ENCODE assay signal across 8 mouse cellular contexts in genomic region chr17:25184129-25184691, GRCm38 (mm10). TPM values are rescaled to one million over a fixed set of nuclear protein-coding genes. Genes with fewer than 3 reads are reported as not detected.
DNase-seq lines count a peak whose midpoint lies in the region; ATAC-seq and TF ChIP-seq lines count a peak whose summit lies in the region.

BC003965 (plus strand) TSS chr17:25184554.

- WGBS in forebrain, embryonic 16.5 days: under 1% methylated on average over 50 of the region's 50 CpGs
- WGBS in lung, embryonic 14.5 days: under 1% methylated on average over 50 of the region's 50 CpGs
- under 1% methylated on average over 50 of the region's 50 CpGs for WGBS in olfactory bulb, adult 2 months
- under 1% methylated on average over 50 of the region's 50 CpGs for WGBS in thymus, adult 2 months

- ATAC-seq in G1E (ENCODE audit: extremely low read depth, insufficient number of reproducible peaks, low FRiP score, poor library complexity, severe bottlenecking): peak; percentile 80
- peak; percentile 91 for ATAC-seq in forebrain, embryonic 16.5 days
- ATAC-seq in lung, embryonic 14.5 days (ENCODE audit: insufficient read depth): peak; percentile 80

- H3K27ac ChIP-seq in forebrain, embryonic 16.5 days (ENCODE audit: low read length): peak within 1 kb of the TSS; percentile 95
- H3K27ac ChIP-seq in layer of hippocampus, adult 2 months: peak within 1 kb of the TSS; percentile 97
- peak within 1 kb of the TSS; percentile 92 for H3K27ac ChIP-seq in lung, embryonic 14.5 days (ENCODE audit: low read depth)
- H3K27ac ChIP-seq in olfactory bulb, adult 2 months (ENCODE audit: insufficient read depth, low read depth, low read length): peak within 1 kb of the TSS; percentile 56
- peak within 1 kb of the TSS; percentile 84 for H3K27ac ChIP-seq in thymus, adult 2 months (ENCODE audit: control insufficient read depth, insufficient read depth, low read length)

- peaks cover 53% of the 10 kb centered on the region for H3K4me1 ChIP-seq in G1E (ENCODE audit: insufficient read depth, low read depth, low read length)
- H3K4me1 ChIP-seq in forebrain, embryonic 16.5 days (replicated peaks; ENCODE audit: control insufficient read depth, insufficient read depth, low read length): peaks cover 28% of the 10 kb centered on the region
- H3K4me1 ChIP-seq in lung, embryonic 14.5 days (ENCODE audit: insufficient read depth): peaks cover 4% of the 10 kb centered on the region; the same call in 1 of the 2 replicates
- peaks cover 5% of the 10 kb centered on the region for H3K4me1 ChIP-seq in olfactory bulb, adult 2 months (ENCODE audit: control insufficient read depth, insufficient read depth, low read length)
- H3K4me1 ChIP-seq in thymus, adult 2 months (replicated peaks; ENCODE audit: control insufficient read depth, insufficient read depth, low read length): peaks cover 22% of the 10 kb centered on the region

- peak within 1 kb of the TSS; percentile 100 for H3K4me2 ChIP-seq in forebrain, embryonic 16.5 days (ENCODE audit: low read length)
- peak within 1 kb of the TSS; percentile 95 for H3K4me2 ChIP-seq in lung, embryonic 14.5 days

- peak within 1 kb of the TSS; percentile 88 for H3K9ac ChIP-seq in forebrain, embryonic 16.5 days (replicated peaks; ENCODE audit: low read depth, low read length)
- peak within 1 kb of the TSS; percentile 89 for H3K9ac ChIP-seq in lung, embryonic 14.5 days

- intact Hi-C loops in heart, postnatal 36 days (cut with DNase I): loop anchor here (2.0 to 10.0 kb wide), 3 partner anchors 67 to 439 kb away; partner anchors contain the start of gene Telo2

- DNase-seq in G1E (ENCODE audit: low spot score): peak; percentile 83
- peak; percentile 97 to 99 for DNase-seq in cerebellum, adult 18-20 months
- peak; percentile 97 to 99 for DNase-seq in heart, postnatal 36 days
- DNase-seq in layer of hippocampus, adult 2 months (ENCODE audit: low spot score in 2 of 2): peak; percentile 98 to 100
- peak; percentile 100 for DNase-seq in lung, embryonic 14.5 days
- DNase-seq in thymus, adult 2 months: peak; percentile 96

- no peaks in the 10 kb centered on the region for H3K9me3 ChIP-seq in G1E (replicated peaks)
- no peaks in the 10 kb centered on the region for H3K9me3 ChIP-seq in forebrain, embryonic 16.5 days (ENCODE audit: control insufficient read depth, low read length)
- no peaks in the 10 kb centered on the region for H3K9me3 ChIP-seq in lung, embryonic 14.5 days (ENCODE audit: low read depth, low read length)

- no peak for TF ChIP-seq CTCF in G1E (IDR thresholded peaks at IDR 0.05; ENCODE audit: low read depth, low read length)
- no peak for TF ChIP-seq CTCF in layer of hippocampus, adult 2 months (conservative IDR thresholded peaks at IDR 0.05)
- TF ChIP-seq CTCF in lung, embryonic 14.5 days (IDR thresholded peaks at IDR 0.05; ENCODE audit: low read depth): no peak
- TF ChIP-seq CTCF in olfactory bulb, adult 2 months (IDR thresholded peaks at IDR 0.05; ENCODE audit: insufficient read depth, low read depth, low read length): no peak
- TF ChIP-seq CTCF in thymus, adult 2 months (IDR thresholded peaks at IDR 0.05; ENCODE audit: borderline replicate concordance, control insufficient read depth, extremely low read depth, insufficient read depth, low read length, poor library complexity): no peak

- peaks cover 28% of the 10 kb centered on the region for H3K36me3 ChIP-seq in G1E (replicated peaks)
- H3K36me3 ChIP-seq in forebrain, embryonic 16.5 days (ENCODE audit: control insufficient read depth, insufficient read depth): no peaks in the 10 kb centered on the region
- peaks cover 12% of the 10 kb centered on the region for H3K36me3 ChIP-seq in lung, embryonic 14.5 days (ENCODE audit: insufficient read depth)
- H3K36me3 ChIP-seq in thymus, adult 2 months (ENCODE audit: control insufficient read depth, insufficient read depth, low read length): no peaks in the 10 kb centered on the region

- peak; percentile 71 for TF ChIP-seq POLR2A in olfactory bulb, adult 2 months (IDR thresholded peaks at IDR 0.05; ENCODE audit: insufficient read depth, low read depth, low read length)
- peak; percentile 76 for TF ChIP-seq POLR2A in thymus, adult 2 months (IDR thresholded peaks at IDR 0.05; ENCODE audit: control insufficient read depth, extremely low read depth, insufficient read depth, low read length, poor library complexity)

- H3K27me3 ChIP-seq in G1E (ENCODE audit: insufficient read depth, low read length): peaks cover 8% of the 10 kb centered on the region
- H3K27me3 ChIP-seq in forebrain, embryonic 16.5 days (replicated peaks; ENCODE audit: control insufficient read depth, insufficient read depth, low read length): no peaks in the 10 kb centered on the region; the same call in 1 of the 2 replicates
- H3K27me3 ChIP-seq in lung, embryonic 14.5 days (ENCODE audit: insufficient read depth, low read length): no peaks in the 10 kb centered on the region
- H3K27me3 ChIP-seq in thymus, adult 2 months (ENCODE audit: control insufficient read depth, insufficient read depth, low read length): no peaks in the 10 kb centered on the region

- peak within 1 kb of the TSS; percentile 90 for H3K4me3 ChIP-seq in G1E (ENCODE audit: low read depth, low read length)
- H3K4me3 ChIP-seq in forebrain, embryonic 16.5 days (replicated peaks; ENCODE audit: low read length): peak within 1 kb of the TSS; percentile 96
- peak within 1 kb of the TSS; percentile 92 for H3K4me3 ChIP-seq in layer of hippocampus, adult 2 months
- H3K4me3 ChIP-seq in lung, embryonic 14.5 days (ENCODE audit: low read depth, low read length): peak within 1 kb of the TSS; percentile 96
- peak within 1 kb of the TSS; percentile 85 for H3K4me3 ChIP-seq in olfactory bulb, adult 2 months (ENCODE audit: insufficient read depth, low read depth, low read length)
- H3K4me3 ChIP-seq in thymus, adult 2 months (ENCODE audit: control insufficient read depth, insufficient read depth, low read length): peak within 1 kb of the TSS; percentile 70

RNA-seq across cellular contexts. Expression of gene BC003965, which starts in this region (rescaled TPM):
- total RNA-seq in G1E (2014; fragmentation: Nextera tagmentation) (10.5 and 15.7 TPM in 2 replicates), G1E (2017) (12.1 and 13.9 TPM in 2 replicates)
- polyA plus RNA-seq in G1E (2012): 36.9 and 44.1 TPM in 2 replicates
- polyA plus RNA-seq in forebrain, embryonic 16.5 days (2015; fragmentation: Nextera tagmentation; extraction: Ambion mirVana): 37.2 and 38.4 TPM in 2 replicates
- 10 to 100 TPM; 20.8 to 22.5 TPM for total RNA-seq in heart, postnatal 36 days (2021)
- total RNA-seq in layer of hippocampus, adult 2 months (2021): 10 to 100 TPM; 20.4 to 22.0 TPM
- 28.5 and 29.2 TPM in 2 replicates for polyA plus RNA-seq in lung, embryonic 14.5 days (2014; fragmentation: Nextera tagmentation; extraction: Ambion mirVana)
- not detected in 2 replicates for polyA plus RNA-seq in olfactory bulb, adult 2 months (2012; ENCODE audit: insufficient read depth, insufficient read length, low replicate concordance, missing spikeins)
- 17.8 and 18.8 TPM in 2 replicates for polyA plus RNA-seq in thymus, adult 2 months (2012; rRNA removed)

Comparison
In these comparisons a context has a peak if more than half of its experiments do, and no peak if none do; other contexts are left out.
1. Peak in every context shown above with its lines: DNase-seq, ATAC-seq, H3K4me3 ChIP-seq and H3K27ac ChIP-seq.